Mouse (Mus musculus): ENCODE data around the gene Cap2. TPM values are rescaled to one million over a fixed set of nuclear protein-coding genes. Genes with fewer than 3 reads are reported as not detected.

Cap2 gene
- polyA plus RNA-seq, 1 experiment from 2014 or later = 7.0 TPM

DNA sequence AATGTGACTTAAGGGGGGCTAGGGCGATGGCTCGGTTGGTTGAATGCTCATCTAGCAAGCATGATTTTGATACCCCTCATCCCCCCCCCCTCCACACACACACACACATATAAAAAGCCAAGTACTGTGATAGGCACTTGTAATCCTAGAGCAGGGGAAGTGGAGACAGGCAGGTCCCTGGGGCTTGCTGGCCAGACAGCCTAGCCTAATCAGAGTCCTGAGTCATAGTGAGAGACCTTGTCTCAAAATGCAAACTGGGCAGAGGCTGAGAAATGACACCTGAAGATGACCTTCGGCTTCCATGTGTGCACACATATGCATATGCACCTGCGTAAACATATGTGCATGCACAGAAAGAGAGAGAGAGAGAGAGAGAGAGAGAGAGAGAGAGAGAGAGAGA, 45.2 kb downstream of the Cap2 start:
- H3K4me1 ChIP-seq = peaks cover 70% of the 10 kb centered on the region
- peak overlapping the region; percentile 81 for H3K27ac ChIP-seq
- no peak overlapping the region for H3K4me3 ChIP-seq
- no peaks in the 10 kb centered on the region for H3K36me3 ChIP-seq (replicated peaks)
- no peaks in the 10 kb centered on the region for H3K9me3 ChIP-seq
- H3K27me3 ChIP-seq (ENCODE audit: poor library complexity, severe bottlenecking) = peaks cover 3% of the 10 kb centered on the region; the same call in 1 of the 2 replicates
- no peak for DNase-seq (ENCODE audit: extremely low spot score, low spot score)
- WGBS = 82% methylated on average over 4 of the region's 4 CpGs

DNA sequence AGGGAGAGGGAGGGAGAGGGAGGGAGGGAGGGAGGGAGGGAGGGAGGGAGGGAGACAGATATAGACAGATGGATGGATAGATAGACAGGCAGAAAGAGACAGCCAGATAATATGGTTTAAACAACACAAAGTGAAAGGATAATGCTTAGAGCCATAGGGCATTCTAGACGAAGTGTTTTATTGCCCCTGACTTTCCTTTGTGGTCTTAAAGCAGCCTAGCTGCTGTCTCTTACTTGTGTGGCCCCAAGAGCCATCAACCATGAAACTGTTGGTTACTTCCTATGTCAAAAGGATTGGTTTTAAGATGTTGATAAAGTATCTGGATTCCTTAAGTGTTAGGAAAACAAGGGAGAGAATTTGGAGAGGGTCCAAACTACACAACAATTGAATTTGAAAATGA, 45.6 kb downstream of the Cap2 start:
- Histone ChIP-seq H3K36me3 (replicated peaks) (no peaks in the 10 kb centered on the region), H3K9me3 (no peaks in the 10 kb centered on the region), H3K27me3 (ENCODE audit: poor library complexity, severe bottlenecking) (peaks cover 3% of the 10 kb centered on the region; the same call in 1 of the 2 replicates), H3K4me3 (no peak overlapping the region), H3K4me1 (peaks cover 65% of the 10 kb centered on the region), H3K27ac (no peak overlapping the region)
- WGBS = 48% methylated on average over 1 of the region's 1 CpGs
- no peak for DNase-seq (ENCODE audit: extremely low spot score, low spot score)

DNA sequence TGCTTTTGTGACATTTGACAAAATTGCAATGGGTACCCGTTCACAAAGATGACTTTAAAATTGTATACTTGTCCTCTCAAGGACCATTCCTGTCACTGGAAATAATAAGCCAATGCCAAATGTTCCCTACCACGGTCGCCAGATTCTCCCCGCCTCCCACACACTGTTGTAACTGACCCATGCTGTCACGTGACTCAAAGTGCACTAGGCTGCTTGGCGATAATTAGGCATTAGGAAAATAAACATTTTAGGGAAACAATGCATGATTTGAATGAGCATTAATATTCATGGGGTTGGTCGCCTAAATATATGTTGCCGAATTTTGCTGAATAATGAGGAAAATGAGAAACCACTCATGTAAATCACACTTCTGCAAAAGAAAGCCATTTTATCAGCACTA, 46.5 kb downstream of the Cap2 start:
- 88% methylated on average over 8 of the region's 8 CpGs for WGBS
- Histone ChIP-seq H3K27me3 (ENCODE audit: poor library complexity, severe bottlenecking) (no peaks in the 10 kb centered on the region), H3K4me1 (peaks cover 57% of the 10 kb centered on the region), H3K27ac (no peak overlapping the region), H3K4me3 (no peak overlapping the region), H3K9me3 (no peaks in the 10 kb centered on the region), H3K36me3 (replicated peaks) (no peaks in the 10 kb centered on the region)
- DNase-seq (ENCODE audit: extremely low spot score, low spot score) = no peak

DNA sequence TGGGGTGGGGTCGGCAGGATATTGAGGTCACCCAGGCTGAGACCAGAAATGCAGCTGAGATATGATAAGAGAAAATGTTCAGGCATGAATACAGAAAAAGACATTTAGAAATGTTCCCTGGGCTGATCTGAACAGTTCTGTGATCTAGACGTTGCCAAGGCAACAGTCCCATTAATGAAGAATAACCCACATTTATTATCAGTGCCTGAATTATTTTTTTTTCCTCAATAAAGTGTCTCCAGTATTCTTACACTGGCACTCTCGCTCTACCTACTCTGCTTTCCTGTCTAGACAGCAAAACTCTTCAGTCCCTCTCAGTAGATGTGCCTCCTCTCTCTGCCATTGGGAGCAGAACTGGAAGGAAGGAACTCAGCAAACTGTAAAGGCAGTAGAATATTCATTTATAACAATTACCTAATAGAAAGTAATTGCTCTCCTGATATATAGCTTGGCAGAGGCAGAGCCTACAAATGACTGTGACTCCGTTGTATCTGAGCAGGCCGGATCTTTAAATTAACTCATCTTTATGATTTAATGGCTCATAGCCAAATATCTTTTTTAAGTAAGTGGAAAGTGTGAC, 47.0 kb downstream of the Cap2 start:
- H3K4me3 ChIP-seq = no peak overlapping the region
- no peaks in the 10 kb centered on the region for H3K9me3 ChIP-seq
- no peaks in the 10 kb centered on the region for H3K36me3 ChIP-seq (replicated peaks)
- peaks cover 51% of the 10 kb centered on the region for H3K4me1 ChIP-seq
- DNase-seq (ENCODE audit: extremely low spot score, low spot score) = no peak
- WGBS = 96% methylated on average over 5 of the region's 5 CpGs
- no peaks in the 10 kb centered on the region for H3K27me3 ChIP-seq (ENCODE audit: poor library complexity, severe bottlenecking)
- H3K27ac ChIP-seq = no peak overlapping the region

DNA sequence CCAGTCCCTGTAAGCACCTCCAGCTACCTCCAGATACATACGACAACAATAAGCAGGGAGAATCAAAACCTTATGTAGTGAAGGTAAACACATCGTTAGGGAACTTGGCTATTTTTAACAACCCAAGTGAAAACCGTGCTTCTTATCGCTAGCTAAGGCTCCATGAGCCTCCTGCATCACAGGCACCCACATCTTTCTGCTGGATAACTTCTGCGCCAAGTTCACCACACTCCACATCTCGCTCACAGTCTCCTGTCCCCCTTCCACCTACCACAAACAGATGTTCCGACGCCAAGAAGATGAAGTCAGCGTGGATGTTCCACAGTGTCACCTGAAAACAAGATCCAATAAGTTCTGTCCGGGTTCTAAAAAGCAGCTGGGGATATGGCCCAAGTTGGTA, 49.0 kb downstream of the Cap2 start:
- H3K27me3 ChIP-seq (ENCODE audit: poor library complexity, severe bottlenecking) = no peaks in the 10 kb centered on the region
- H3K4me1 ChIP-seq = peaks cover 46% of the 10 kb centered on the region
- H3K36me3 ChIP-seq (replicated peaks) = no peaks in the 10 kb centered on the region
- no peaks in the 10 kb centered on the region for H3K9me3 ChIP-seq
- no peak overlapping the region for H3K27ac ChIP-seq
- DNase-seq (ENCODE audit: extremely low spot score, low spot score) = no peak
- H3K4me3 ChIP-seq = no peak overlapping the region
- WGBS = 90% methylated on average over 10 of the region's 10 CpGs

DNA sequence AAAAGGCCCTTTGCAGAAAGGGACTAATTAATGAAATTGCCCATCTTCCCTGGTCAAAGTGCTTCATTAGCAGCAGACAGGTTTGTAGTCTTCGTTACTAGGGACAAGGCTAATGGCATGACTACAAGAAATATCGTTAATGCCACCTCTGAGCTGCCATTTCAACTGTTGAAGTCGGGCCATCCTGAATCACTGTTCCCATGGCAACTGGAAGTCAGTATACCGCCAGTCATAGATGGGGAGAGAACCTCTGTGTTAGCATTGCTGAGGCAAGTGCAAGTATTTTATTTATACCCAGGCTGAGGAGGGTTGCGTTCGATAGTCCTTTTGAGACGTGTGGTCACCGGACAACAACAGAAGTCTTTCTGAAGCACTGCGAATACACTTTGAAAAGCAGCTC, 53.1 kb downstream of the Cap2 start:
- DNase-seq (ENCODE audit: extremely low spot score, low spot score) = no peak
- Histone ChIP-seq H3K4me3 (no peak overlapping the region), H3K9me3 (peaks cover 11% of the 10 kb centered on the region; the same call in 1 of the 2 replicates), H3K4me1 (peaks cover 20% of the 10 kb centered on the region), H3K36me3 (replicated peaks) (no peaks in the 10 kb centered on the region), H3K27ac (no peak overlapping the region), H3K27me3 (ENCODE audit: poor library complexity, severe bottlenecking) (no peaks in the 10 kb centered on the region)
- WGBS = 78% methylated on average over 9 of the region's 9 CpGs

DNA sequence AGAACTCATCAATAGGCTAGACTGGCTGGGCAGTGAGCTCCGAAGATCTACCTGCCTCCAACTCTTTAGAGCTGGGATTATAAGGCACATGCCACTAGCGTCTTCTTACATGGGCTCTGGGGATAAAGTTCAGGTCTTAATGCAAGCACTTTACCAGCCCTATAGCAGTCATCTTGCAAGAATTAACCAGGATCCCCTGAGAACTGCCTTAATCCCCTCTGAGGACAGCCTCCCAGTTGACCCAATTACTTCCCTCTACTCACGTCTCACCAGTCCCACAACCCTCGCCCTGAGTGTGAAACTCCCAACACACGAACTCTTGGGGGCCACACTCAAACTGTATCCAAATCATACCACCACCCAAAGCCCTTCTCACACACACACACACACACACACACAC, 64.3 kb downstream of the Cap2 start:
- Histone ChIP-seq H3K9me3 (no peaks in the 10 kb centered on the region), H3K4me1 (peaks cover 4% of the 10 kb centered on the region), H3K27me3 (ENCODE audit: poor library complexity, severe bottlenecking) (no peaks in the 10 kb centered on the region), H3K36me3 (replicated peaks) (no peaks in the 10 kb centered on the region), H3K4me3 (no peak overlapping the region), H3K27ac (no peak overlapping the region)
- no peak for DNase-seq (ENCODE audit: extremely low spot score, low spot score)
- WGBS = 75% methylated on average over 5 of the region's 5 CpGs

DNA sequence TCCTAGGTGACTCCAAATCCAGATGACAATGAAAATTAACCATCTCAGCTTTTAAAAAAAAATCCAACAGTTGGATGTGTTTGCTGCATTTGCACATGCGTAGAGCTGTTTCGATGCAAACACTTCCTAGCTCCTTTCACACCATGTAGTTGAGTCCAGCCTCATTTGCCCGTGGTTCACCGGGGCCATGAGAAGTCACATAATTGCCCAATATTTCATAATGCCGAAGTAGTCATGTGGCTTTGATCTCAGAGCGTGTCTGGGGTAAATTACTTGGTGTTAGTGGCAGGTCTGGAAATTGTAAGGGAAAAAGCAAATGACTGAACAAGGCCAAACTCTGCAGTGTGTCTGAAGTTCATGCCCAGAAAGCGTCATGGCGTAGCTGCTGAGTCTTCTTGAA, 67.8 kb downstream of the Cap2 start:
- H3K27ac ChIP-seq = no peak overlapping the region
- WGBS = 96% methylated on average over 8 of the region's 8 CpGs
- H3K4me3 ChIP-seq = no peak overlapping the region
- H3K9me3 ChIP-seq = no peaks in the 10 kb centered on the region
- no peaks in the 10 kb centered on the region for H3K27me3 ChIP-seq (ENCODE audit: poor library complexity, severe bottlenecking)
- H3K4me1 ChIP-seq = peaks cover 19% of the 10 kb centered on the region
- no peak for DNase-seq (ENCODE audit: extremely low spot score, low spot score)
- no peaks in the 10 kb centered on the region for H3K36me3 ChIP-seq (replicated peaks)

DNA sequence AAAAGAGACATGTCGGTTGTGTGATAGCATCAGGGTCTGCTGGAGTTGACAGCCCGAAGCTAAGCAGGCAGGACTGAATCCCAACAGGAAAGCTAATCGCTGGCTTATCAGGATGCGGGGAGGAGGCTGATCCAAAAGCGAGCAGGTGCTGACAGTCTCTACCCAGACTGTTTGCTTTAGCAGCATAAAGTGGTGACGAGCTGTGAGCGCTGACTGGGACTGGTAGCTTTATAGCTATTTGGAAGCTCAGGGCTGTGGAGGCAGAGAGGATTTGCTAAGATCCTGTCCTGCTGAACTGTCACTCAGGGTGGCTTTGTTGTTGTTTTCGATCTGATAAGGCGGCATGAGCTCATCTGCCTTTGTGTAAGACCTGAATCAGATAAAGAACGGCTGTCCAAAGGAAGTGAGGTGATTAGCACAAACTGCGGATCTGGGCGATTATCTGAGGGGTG, 69.5 kb downstream of the Cap2 start:
- Histone ChIP-seq H3K9me3 (no peaks in the 10 kb centered on the region), H3K27me3 (ENCODE audit: poor library complexity, severe bottlenecking) (no peaks in the 10 kb centered on the region), H3K36me3 (replicated peaks) (no peaks in the 10 kb centered on the region), H3K27ac (peak overlapping the region; percentile 68), H3K4me1 (peaks cover 19% of the 10 kb centered on the region), H3K4me3 (peak overlapping the region; percentile 39)
- WGBS = 4% methylated on average over 12 of the region's 12 CpGs
- peak; percentile 24 for DNase-seq (ENCODE audit: extremely low spot score, low spot score)

DNA sequence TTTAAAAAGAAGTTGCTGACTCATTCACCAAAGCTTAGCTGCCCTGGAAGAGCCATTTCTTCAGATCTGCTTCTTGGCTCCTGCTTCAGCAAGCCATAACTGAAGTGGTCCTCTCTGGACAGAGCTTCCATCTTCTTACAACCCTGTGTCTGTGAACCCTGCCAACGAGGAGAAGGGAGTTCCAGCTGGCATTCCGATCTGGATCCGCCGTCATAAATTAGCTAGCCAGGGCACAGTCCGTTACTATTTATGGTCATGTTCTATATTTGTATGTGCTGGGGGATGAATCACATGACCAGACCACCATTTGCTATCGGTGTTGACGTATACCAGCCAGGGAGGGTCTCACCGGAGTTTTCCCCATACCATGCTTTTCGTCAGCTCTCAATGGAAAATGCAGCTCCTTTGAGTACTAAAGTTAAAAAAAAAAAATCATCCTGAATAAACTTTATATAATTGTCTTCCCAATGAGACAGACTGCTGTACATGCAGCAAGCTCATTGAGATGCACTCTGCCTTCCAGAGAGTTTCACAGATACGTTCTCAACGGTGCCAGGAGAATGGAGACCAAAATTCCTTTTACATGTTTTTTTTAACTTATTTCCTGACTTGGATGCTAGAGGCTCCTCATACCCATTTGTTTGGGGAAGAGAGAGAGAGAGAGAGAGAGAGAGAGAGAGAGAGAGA, 70.5 kb downstream of the Cap2 start:
- DNase-seq (ENCODE audit: extremely low spot score, low spot score) = no peak
- no peaks in the 10 kb centered on the region for H3K9me3 ChIP-seq
- no peaks in the 10 kb centered on the region for H3K36me3 ChIP-seq (replicated peaks)
- H3K4me3 ChIP-seq = no peak overlapping the region
- H3K4me1 ChIP-seq = peaks cover 19% of the 10 kb centered on the region
- WGBS = 82% methylated on average over 11 of the region's 11 CpGs
- H3K27me3 ChIP-seq (ENCODE audit: poor library complexity, severe bottlenecking) = no peaks in the 10 kb centered on the region
- H3K27ac ChIP-seq = no peak overlapping the region

DNA sequence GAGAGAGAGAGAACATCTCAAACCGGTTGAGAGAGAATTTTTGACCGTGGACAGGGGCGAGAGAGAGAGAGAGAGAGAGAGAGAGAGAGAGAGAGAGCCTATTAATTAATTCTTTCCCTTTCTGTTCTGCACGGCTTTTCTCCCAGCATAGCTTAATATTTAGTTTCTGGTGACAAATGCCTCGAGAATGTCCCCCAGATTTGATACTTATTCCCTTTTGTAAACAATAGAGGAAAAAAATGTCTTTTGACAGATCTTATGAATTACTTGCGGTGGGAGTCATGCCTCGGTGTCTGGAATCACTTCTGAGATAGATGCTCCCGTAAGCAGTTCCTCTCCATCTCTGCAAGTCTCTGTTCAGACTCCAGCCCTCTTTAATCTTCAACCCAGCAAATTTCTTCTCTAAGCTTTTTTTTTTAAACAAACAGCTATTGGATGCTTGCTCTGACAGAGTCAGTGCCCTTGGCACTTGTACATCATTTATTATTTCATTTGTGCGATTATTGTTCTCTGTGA, 71.1 kb downstream of the Cap2 start:
- no peak overlapping the region for H3K27ac ChIP-seq
- no peak overlapping the region for H3K4me3 ChIP-seq
- 76% methylated on average over 9 of the region's 9 CpGs for WGBS
- H3K4me1 ChIP-seq = peaks cover 19% of the 10 kb centered on the region
- H3K9me3 ChIP-seq = no peaks in the 10 kb centered on the region
- H3K36me3 ChIP-seq (replicated peaks) = no peaks in the 10 kb centered on the region
- no peaks in the 10 kb centered on the region for H3K27me3 ChIP-seq (ENCODE audit: poor library complexity, severe bottlenecking)
- DNase-seq (ENCODE audit: extremely low spot score, low spot score) = no peak

DNA sequence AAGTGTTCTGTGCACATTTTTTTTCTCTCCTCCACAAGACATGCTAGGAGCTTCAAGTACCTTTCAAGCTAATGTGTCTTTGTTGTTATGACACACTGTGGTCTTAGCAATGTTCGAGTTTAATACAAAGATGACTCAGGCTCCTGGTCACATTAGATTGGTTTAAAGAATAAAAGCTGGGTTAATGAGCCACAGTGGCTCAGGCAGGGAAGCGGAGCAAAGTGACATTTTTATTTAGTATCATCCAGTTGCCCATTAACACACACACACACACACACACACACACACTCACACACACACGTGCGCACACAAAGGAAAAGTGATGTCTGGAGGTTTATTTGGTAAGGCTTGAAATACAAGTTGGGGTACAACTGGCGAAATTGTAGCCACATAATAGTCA, 72.6 kb downstream of the Cap2 start:
- no peaks in the 10 kb centered on the region for H3K27me3 ChIP-seq (ENCODE audit: poor library complexity, severe bottlenecking)
- no peaks in the 10 kb centered on the region for H3K9me3 ChIP-seq
- no peak for DNase-seq (ENCODE audit: extremely low spot score, low spot score)
- WGBS = 81% methylated on average over 5 of the region's 5 CpGs
- no peak overlapping the region for H3K4me3 ChIP-seq
- H3K4me1 ChIP-seq = peaks cover 19% of the 10 kb centered on the region
- H3K36me3 ChIP-seq (replicated peaks) = no peaks in the 10 kb centered on the region
- no peak overlapping the region for H3K27ac ChIP-seq

DNA sequence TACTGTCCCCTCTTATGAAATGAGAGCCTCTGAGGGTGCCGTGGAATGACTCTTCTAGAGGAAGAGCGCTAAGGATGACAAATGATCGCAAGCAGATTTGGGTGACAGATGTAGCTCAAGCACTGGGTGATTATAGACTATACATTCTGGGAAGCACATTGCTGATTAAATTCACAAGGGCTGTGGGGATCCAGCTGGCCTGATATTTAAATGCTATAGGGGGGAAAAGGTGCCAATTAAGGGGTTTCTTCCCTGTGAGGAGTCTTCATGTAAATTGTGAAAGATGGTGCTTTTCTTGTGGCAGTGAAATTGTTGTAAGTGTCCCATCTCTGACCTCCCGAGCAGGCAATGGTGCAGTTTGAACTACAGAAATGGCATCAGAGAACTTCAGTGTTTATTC, 73.1 kb downstream of the Cap2 start:
- Histone ChIP-seq H3K9me3 (no peaks in the 10 kb centered on the region), H3K27ac (no peak overlapping the region), H3K4me3 (no peak overlapping the region), H3K4me1 (peaks cover 19% of the 10 kb centered on the region), H3K27me3 (ENCODE audit: poor library complexity, severe bottlenecking) (no peaks in the 10 kb centered on the region), H3K36me3 (replicated peaks) (no peaks in the 10 kb centered on the region)
- DNase-seq (ENCODE audit: extremely low spot score, low spot score) = no peak
- WGBS = 88% methylated on average over 4 of the region's 4 CpGs
